Mouse (Mus musculus) spleen, adult 18-20 months (tissue): Measurements from ENCODE around the gene Tmem240.
"Not testable (repeated sequence)": the region's sequence is repeated elsewhere in the genome, so short reads cannot be mapped to it uniquely, and the experiment has no call there.

Experiments
- DNase-seq, 2 experiments: peaks; one replicate each; pipeline ENCODE4 v3.0.0; 2022; ENCODE audit warnings: mixed read lengths in 2 of 2

The Tmem240 gene

GRCm38 (mm10) chr4:155735788-155736187 lies 1.2 kb downstream of the Tmem240 start:
- no peak for DNase-seq

DNA sequence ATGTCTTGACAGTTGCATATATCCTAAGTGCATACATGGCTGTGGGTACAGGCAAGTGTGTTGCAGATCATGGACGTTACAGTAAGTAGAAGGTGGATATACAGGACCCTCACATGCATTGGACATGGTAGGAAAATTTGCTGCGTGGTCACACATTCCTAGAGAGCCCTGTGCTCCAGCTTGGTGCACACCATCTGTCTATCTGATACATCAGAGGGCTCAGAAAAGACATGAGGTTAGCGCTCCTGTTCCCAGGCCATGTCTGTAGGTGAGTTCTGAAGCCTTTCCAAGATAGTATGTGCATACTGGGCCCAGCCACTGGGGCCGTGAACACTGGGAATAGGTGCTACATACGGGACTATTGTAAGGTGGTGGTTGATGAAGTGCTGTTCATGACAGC lies 1.8 kb downstream of the Tmem240 start:
- DNase-seq, result no peak

- DNase-seq, result no peak
Measured at GRCm38 (mm10) chr4:155738262-155738661, 3.7 kb downstream of the Tmem240 start.

DNA sequence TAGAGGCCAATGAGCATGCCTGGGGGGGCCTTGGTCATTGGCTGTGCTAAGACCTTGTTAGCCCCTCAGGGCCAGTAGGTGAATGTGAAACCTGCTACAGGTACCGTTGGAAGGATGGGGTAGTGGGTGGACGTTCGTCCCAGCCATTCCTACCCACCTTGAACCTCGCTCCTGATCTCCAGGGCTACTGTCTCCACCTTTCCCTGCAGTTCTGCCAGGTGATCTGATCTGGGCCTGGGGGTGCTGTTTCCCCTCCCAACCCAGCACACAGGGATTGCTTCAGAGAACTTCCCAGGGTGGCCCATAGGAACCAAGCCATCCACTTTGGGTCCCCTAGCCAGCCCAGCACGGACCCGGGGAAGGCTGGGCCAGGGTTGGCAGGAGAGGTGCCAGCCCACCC lies 4.6 kb downstream of the Tmem240 start:
- DNase-seq, result no peak

- DNase-seq, result no peak
Measured at GRCm38 (mm10) chr4:155739741-155740636, 5.4 kb downstream of the Tmem240 start.

- DNase-seq, result not testable (repeated sequence)
Measured at GRCm38 (mm10) chr4:155740681-155741080, 6.1 kb downstream of the Tmem240 start.

DNA sequence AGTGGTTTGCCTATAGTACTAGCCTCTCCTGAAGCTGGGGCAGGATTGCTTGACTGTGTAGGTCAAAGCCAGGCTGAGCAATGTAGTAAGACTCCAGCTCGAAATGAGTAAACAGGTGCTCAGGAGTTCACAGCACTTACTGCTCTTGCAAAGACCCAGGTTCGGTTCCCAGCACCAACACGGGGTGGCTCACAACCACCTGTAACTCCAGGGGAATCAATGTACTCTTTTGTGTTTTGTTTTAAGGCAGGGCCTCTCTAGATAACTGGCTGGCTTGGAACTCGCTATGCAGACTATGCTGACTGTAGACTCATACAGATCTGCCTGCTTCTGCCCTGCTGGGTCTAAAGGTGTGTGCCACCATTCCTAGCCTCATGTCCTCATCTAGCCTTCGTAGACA lies 8.1 kb downstream of the Tmem240 start:
- DNase-seq, result no peak

DNA sequence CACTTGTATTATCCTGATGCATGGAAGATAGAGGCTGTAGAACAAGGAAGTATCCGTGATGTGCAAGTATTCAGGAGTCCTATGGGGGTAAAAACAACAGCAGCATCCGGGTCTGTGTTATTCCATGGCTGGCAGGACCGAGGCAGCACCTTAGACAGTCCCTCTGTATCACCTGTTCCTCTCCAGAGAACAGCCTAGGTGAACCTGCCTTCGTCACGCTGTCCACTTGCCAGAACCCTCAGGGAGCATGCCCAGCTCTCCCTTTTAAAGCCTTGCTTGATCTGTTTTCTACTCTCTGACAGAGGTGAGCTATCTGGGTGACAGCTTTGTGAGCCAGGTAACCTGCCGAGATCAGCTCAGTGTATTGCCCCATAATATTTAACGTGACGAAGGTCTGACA lies 9.9 kb downstream of the Tmem240 start:
- DNase-seq, result no peak

DNA sequence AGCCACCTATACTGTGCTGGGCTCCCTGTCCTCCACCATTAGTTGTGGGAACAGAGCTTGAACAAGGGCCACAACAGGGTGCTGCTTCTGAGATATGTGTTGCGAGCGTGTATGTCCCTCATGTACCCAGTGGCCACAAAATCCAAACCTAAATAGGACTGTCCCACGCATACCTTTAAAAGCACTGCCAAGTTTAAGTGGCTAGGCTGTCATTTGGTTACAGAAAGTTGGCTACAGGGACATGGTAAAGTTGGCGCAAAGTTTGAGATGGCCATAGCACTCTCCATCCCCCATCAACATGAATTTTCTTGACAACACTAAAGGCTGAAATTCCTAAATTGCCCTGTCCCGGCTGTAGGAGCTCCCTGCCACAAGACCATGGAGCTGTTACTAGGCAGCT lies 10.5 kb downstream of the Tmem240 start:
- no peak for DNase-seq

DNA sequence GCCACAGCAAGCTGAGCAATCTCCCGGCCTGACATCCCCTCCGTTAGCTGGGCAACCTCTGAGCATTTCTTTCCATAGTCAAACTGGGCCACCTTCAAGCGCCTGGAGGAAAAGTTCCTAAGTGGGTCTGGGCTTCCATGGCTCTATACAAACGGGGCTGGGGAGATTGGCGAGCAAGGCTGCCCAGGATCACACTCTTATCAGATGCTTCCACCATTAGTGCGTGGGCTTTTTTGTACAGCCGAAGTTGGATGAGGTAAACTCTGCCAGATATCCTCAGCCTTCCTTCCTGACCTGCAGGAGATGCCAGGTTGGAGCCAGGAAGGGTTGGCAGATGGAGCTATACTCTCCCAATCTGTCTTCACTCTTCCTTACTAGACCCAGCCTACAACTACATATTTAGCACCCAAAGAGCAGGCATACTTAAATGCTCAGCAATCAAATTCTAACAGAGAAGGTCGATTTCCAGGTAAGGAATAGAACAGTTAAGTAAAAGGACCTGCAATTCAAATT lies 11.5 kb downstream of the Tmem240 start:
- no peak for DNase-seq

DNA sequence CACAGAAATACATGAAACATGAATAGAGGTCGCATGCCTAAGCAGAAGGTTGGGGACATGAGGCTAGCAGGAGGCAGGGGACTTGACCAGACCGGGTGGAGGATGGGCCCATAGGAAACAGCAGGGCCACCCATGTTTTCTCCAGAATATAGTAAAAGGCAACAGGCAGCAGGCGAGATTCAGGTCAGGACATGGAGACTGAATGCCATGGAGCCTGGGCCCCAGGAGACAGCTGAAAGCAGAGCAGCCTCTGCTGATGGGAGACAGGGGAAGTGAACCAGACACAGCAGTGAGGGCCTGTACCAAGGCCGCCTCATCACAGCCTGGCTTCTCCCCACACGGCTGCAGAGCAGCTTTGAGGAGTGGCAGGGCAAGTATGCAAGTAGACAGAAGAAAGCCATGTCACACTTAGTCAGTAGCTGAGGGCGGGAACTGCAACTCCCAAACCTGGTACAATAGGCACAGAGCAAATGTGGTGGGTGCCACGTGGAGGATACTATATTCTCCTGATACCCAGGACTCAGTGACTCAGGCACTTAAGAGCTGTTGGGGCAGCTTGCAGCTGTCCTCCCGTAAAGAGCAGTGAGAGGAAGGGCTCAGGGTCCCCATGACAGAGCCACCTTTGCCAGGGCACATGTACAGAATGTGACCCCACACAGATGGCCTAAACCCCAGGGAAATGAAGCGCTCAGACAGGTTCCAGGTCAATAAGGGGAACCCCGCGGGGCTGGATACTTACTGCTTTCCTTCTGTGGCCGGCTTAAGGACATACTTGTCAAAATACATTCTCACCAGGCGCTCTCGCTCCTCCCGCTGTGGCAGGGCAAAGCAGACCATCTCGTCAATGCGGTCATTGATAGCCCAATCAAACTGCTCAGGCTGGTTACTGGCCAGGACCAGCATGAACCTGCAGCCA lies 12.2 kb downstream of the Tmem240 start:
- no peak for DNase-seq

- DNase-seq, result no peak
Measured at GRCm38 (mm10) chr4:155757011-155757410, 22.4 kb downstream of the Tmem240 start.

DNA sequence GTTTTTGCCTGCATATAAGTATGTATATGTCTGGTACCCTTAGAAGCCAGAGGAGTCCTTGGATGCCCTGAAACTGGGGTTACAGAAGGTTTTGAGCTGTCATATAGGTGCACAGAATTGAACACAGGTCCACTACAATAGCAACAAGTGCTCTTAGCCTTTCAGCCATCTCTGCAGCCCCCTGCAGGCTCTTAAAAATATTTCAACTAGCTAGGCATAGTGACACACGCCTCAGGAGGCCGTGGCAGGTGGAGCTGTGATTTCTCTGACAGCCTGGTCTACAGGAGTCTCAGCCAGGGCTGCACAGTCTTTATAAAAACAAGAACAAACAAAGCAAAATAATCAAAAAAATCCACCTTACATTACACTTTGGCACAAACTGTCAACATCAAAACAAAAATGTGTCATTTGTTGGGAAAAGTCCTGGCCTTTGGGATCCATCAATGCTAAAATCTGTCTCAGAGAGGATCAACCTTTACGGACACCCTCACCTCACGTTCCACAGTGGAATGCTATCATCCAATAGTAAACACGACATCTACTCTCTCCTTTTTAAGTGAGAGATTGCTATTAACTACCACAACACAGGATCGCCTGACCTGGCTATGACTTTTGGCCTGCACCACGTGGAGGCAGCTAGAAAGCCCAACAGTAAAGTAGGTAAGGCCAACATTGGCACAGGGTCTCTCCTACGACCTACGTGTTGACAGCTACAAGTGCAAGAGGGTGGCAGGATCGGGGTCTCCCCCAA lies 25.4 kb downstream of the Tmem240 start:
- DNase-seq, result no peak

- DNase-seq, result peak; percentile 92 to 96
Measured at GRCm38 (mm10) chr4:155760613-155761355, 26.2 kb downstream of the Tmem240 start, which contains the start of gene Atad3a. Gene Atad3a (minus strand): TSS chr4:155761093.

- no peak for DNase-seq
Measured at GRCm38 (mm10) chr4:155761356-155762099, 26.9 kb downstream of the Tmem240 start.

- DNase-seq, result no peak
Measured at GRCm38 (mm10) chr4:155762357-155762756, 27.8 kb downstream of the Tmem240 start.

GRCm38 (mm10) chr4:155769496-155769879 lies 34.9 kb downstream of the Tmem240 start:
- DNase-seq, result no peak

DNA sequence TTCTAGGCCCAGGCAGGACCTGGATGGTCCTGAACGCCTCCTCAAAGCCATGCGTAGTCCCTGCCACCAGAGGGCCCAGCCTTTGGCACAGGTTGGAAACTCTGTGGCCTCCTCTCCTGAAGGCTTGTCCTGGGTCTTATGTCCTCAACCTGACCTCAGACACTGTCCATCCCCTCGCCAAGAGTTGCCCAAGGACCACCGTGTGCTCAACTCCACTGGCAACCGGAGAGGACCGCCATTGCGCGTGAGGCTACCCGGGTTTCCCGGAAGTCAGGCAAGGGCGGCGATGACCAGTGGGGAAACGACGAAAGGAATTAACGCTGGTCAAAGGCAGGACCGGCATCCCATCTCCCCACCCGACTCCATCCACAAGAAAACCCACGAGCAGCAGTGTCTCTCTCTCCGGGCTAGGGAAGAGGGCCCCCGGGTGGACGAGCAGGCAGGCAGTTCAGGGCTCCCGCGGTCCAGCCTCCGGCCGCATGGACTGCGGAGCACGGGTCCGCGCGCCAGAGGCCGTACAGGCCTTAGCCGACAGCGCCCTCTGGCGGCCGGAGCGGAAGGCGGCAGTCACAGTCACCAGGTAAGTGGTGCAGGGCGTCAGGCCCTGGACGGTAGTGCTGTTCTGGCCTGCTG lies 35.4 kb downstream of the Tmem240 start:
- DNase-seq, result peak; percentile 72 to 87

GRCm38 (mm10) chr4:155770626-155771025 lies 36.0 kb downstream of the Tmem240 start:
- no peak for DNase-seq

GRCm38 (mm10) chr4:155771706-155772105 lies 37.1 kb downstream of the Tmem240 start:
- DNase-seq, result no peak

DNA sequence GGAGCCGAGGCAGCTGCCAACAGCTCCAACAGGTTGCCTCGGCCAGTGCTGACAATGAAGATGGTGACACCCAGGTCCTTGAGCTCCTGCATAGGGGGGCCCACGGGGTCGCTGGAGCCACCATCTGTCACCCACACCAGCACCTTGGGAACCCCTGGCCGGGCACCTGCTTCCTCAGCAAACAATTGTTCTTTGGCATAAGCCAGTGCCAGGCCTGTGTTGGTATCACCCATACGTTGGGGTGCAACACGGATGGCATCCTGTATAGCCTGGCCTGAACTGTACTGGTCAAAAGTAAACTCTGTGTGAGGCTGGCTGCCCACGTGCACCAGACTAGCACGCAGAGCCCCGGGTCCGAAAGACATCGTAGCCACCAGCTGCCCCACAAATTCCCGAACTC lies 38.2 kb downstream of the Tmem240 start:
- DNase-seq, result no peak
